Mouse (Mus musculus): ENCODE results near the gene Tub. TPM values are rescaled to one million over a fixed set of nuclear protein-coding genes. Genes with fewer than 3 reads are reported as not detected.

The Tub gene
- polyA plus RNA-seq, 1 experiment from 2014 or later, result 4.3 TPM

DNA sequence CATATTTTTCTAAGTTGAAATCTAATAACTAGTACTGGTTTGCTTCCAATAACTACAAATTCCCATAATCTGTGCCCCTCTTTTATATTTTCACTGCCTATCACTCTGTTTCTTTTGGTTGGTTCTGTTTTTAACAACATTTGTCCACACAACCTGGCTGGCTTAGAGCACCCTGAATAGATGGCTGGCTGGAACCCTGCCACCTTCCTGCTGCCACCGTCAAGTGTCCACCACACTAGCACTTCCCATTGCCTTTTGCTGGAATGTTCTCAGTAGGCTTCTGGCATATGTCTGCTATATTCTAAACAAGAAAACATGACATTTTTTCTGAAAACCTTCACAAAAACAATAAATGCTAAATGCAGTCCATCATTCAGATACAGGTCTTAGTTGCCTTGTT is 100.7 kb downstream of the Tub start:
- Histone ChIP-seq H3K27ac (replicated peaks) (no peak overlapping the region), H3K36me3 (replicated peaks) (no peaks in the 10 kb centered on the region), H3K27me3 (replicated peaks; ENCODE audit: low read depth, poor library complexity, severe bottlenecking) (no peaks in the 10 kb centered on the region), H3K4me1 (no peaks in the 10 kb centered on the region), H3K9me3 (no peaks in the 10 kb centered on the region), H3K4me3 (no peak overlapping the region)
- DNase-seq (ENCODE audit: low spot score), result no peak
- 95% methylated on average over 1 of the region's 1 CpGs for WGBS

GRCm38 (mm10) chr7:109059536-109059935 is 109.4 kb downstream of the Tub start:
- DNase-seq (ENCODE audit: low spot score), result no peak
- H3K4me3 ChIP-seq, result no peak overlapping the region
- WGBS, result 89% methylated on average over 4 of the region's 4 CpGs
- no peaks in the 10 kb centered on the region for H3K36me3 ChIP-seq (replicated peaks)
- no peak overlapping the region for H3K27ac ChIP-seq (replicated peaks)
- no peaks in the 10 kb centered on the region for H3K9me3 ChIP-seq
- H3K27me3 ChIP-seq (replicated peaks; ENCODE audit: low read depth, poor library complexity, severe bottlenecking), result no peaks in the 10 kb centered on the region
- H3K4me1 ChIP-seq, result no peaks in the 10 kb centered on the region

DNA sequence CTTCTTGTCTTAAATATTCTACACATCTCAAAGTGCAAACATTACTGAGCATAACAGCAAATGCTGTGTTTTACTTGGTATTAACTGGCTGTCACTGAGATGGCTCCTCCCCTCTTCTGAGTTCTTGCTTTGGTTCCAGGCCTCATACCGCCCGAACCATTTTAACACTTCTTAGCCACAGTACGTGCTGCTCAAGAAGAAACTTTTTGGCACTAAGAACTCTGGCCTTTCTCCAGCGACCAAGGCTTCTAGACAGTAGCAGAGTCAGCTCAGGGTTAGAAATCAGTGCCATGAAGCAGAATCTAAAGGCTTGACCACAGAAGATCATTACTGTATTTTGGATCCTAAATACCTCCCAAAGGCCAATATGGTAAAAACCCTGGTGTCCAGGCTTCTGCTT is 119.5 kb downstream of the Tub start:
- no peak for DNase-seq (ENCODE audit: low spot score)
- Histone ChIP-seq H3K4me3 (no peak overlapping the region), H3K27ac (replicated peaks) (no peak overlapping the region), H3K27me3 (replicated peaks; ENCODE audit: low read depth, poor library complexity, severe bottlenecking) (no peaks in the 10 kb centered on the region), H3K36me3 (replicated peaks) (no peaks in the 10 kb centered on the region), H3K9me3 (no peaks in the 10 kb centered on the region), H3K4me1 (no peaks in the 10 kb centered on the region)
- 87% methylated on average over 4 of the region's 4 CpGs for WGBS

GRCm38 (mm10) chr7:109072326-109072725 is 122.2 kb downstream of the Tub start:
- Histone ChIP-seq H3K4me1 (no peaks in the 10 kb centered on the region), H3K4me3 (no peak overlapping the region), H3K27ac (replicated peaks) (no peak overlapping the region), H3K27me3 (replicated peaks; ENCODE audit: low read depth, poor library complexity, severe bottlenecking) (no peaks in the 10 kb centered on the region), H3K9me3 (no peaks in the 10 kb centered on the region), H3K36me3 (replicated peaks) (no peaks in the 10 kb centered on the region)
- WGBS, result 76% methylated on average over 5 of the region's 5 CpGs
- DNase-seq (ENCODE audit: low spot score), result no peak

DNA sequence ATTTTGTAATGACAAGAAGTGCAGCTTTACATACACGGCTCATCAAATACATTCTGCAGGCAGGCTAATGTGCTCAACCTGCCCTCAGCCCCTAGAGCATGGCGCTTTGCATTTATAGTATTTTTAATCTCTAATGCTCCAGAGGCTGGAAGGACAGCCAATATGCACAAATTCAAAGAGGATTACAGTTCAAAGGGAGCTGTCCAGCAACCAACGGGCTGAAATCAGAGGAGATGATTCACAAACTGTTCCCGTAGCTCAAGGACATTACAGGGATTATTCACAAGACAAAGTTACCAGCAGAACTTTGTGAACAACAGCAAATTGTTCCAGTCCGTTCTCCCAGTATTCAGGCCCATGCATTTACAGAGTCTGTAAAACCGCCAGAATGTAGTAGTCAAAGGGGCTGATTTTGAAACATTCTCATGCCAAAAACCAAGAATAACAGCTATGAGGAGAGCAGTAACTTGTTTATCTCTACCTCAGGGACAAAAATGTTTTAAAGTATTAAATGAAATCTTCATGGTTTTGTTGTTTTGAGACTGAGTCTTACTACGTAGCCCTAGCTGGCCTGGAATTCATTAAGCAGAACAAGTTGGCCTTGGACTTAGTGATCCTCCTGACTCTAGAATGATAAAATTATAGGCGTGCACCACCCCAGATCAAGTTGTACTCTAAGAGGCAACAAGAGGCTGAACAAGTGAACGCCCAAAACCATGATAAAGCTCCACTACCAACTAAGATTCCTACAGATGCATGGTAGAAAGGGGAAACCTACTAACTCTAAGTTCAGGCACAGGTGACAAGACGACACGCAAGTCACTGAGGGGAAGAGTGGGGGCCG is 132.4 kb downstream of the Tub start:
- H3K4me3 ChIP-seq, result peak overlapping the region; percentile 82
- no peaks in the 10 kb centered on the region for H3K9me3 ChIP-seq
- H3K27me3 ChIP-seq (replicated peaks; ENCODE audit: low read depth, poor library complexity, severe bottlenecking), result peaks cover 14% of the 10 kb centered on the region
- no peaks in the 10 kb centered on the region for H3K36me3 ChIP-seq (replicated peaks)
- H3K27ac ChIP-seq (replicated peaks), result peak overlapping the region; percentile 81
- WGBS, result 25% methylated on average over 12 of the region's 12 CpGs
- peaks cover 15% of the 10 kb centered on the region for H3K4me1 ChIP-seq
- peak; percentile 62 for DNase-seq (ENCODE audit: low spot score)

- Histone ChIP-seq H3K36me3 (replicated peaks) (no peaks in the 10 kb centered on the region), H3K27ac (replicated peaks) (peak within 1 kb of the TSS; percentile 81), H3K9me3 (no peaks in the 10 kb centered on the region), H3K27me3 (replicated peaks; ENCODE audit: low read depth, poor library complexity, severe bottlenecking) (peaks cover 14% of the 10 kb centered on the region), H3K4me3 (peak within 1 kb of the TSS; percentile 82), H3K4me1 (peaks cover 15% of the 10 kb centered on the region)
- peak; percentile 69 for DNase-seq (ENCODE audit: low spot score)
- 4% methylated on average over 50 of the region's 50 CpGs for WGBS
Measured at GRCm38 (mm10) chr7:109083113-109083812, 133.1 kb downstream of the Tub start, which contains the start of gene Ric3. Gene Ric3, minus strand, starts transcription at chr7:109083331.

GRCm38 (mm10) chr7:109083813-109084184 is 133.7 kb downstream of the Tub start:
- H3K27ac ChIP-seq (replicated peaks), result no peak overlapping the region
- no peaks in the 10 kb centered on the region for H3K9me3 ChIP-seq
- WGBS, result 83% methylated on average over 4 of the region's 4 CpGs
- no peaks in the 10 kb centered on the region for H3K36me3 ChIP-seq (replicated peaks)
- no peak for DNase-seq (ENCODE audit: low spot score)
- H3K4me1 ChIP-seq, result peaks cover 15% of the 10 kb centered on the region
- H3K27me3 ChIP-seq (replicated peaks; ENCODE audit: low read depth, poor library complexity, severe bottlenecking), result peaks cover 14% of the 10 kb centered on the region
- H3K4me3 ChIP-seq, result no peak overlapping the region

Other genes starting within 250 kb of the Tub start
- gene Olfr512, start 237.0 kb upstream of the Tub start, polyA plus RNA-seq (2016; fragmentation: Nextera tagmentation; extraction: Ambion mirVana), result not detected in 2 replicates
- gene Olfr513, start 199.4 kb upstream of the Tub start, polyA plus RNA-seq (2016; fragmentation: Nextera tagmentation; extraction: Ambion mirVana), result not detected in 2 replicates
- gene Olfr514, start 124.3 kb upstream of the Tub start, polyA plus RNA-seq (2016; fragmentation: Nextera tagmentation; extraction: Ambion mirVana), result not detected in 2 replicates
- not detected in 2 replicates for gene Olfr516, start 99.8 kb upstream of the Tub start, polyA plus RNA-seq (2016; fragmentation: Nextera tagmentation; extraction: Ambion mirVana)
- not detected in 2 replicates for gene Olfr517, start 78.0 kb upstream of the Tub start, polyA plus RNA-seq (2016; fragmentation: Nextera tagmentation; extraction: Ambion mirVana)
- gene Olfr518, start 65.3 kb upstream of the Tub start, polyA plus RNA-seq (2016; fragmentation: Nextera tagmentation; extraction: Ambion mirVana), result not detected in 2 replicates
- not detected in 2 replicates for gene Olfr519, start 55.9 kb upstream of the Tub start, polyA plus RNA-seq (2016; fragmentation: Nextera tagmentation; extraction: Ambion mirVana)
- 0.02 and 0.04 TPM in 2 replicates for gene Nlrp10, start 20.2 kb upstream of the Tub start, polyA plus RNA-seq (2016; fragmentation: Nextera tagmentation; extraction: Ambion mirVana)
- gene Eif3f, start 15.9 kb upstream of the Tub start, polyA plus RNA-seq (2016; fragmentation: Nextera tagmentation; extraction: Ambion mirVana), result 75.2 and 76.2 TPM in 2 replicates
- 8.9 and 9.0 TPM in 2 replicates for gene Ric3, start 133.0 kb downstream of the Tub start, polyA plus RNA-seq (2016; fragmentation: Nextera tagmentation; extraction: Ambion mirVana)
- gene Lmo1, start 224.9 kb downstream of the Tub start, polyA plus RNA-seq (2016; fragmentation: Nextera tagmentation; extraction: Ambion mirVana), result 23.6 and 30.3 TPM in 2 replicates

Data from embryonic facial prominence, embryonic 10.5 days (tissue).